Mouse (Mus musculus): ENCODE results near the gene 3110009E18Rik. TPM values are rescaled to one million over a fixed set of nuclear protein-coding genes. Genes with fewer than 3 reads are reported as not detected.

Gene 3110009E18Rik
- polyA plus RNA-seq, 1 experiment from 2014 or later: 20.7 TPM

GRCm38 (mm10) chr1:120112251-120113187 is 8.5 kb upstream of the 3110009E18Rik start:
- H3K27me3 ChIP-seq: no peaks in the 10 kb centered on the region
- no peaks in the 10 kb centered on the region for H3K4me1 ChIP-seq (replicated peaks)
- H3K9me3 ChIP-seq: no peaks in the 10 kb centered on the region
- WGBS: 89% methylated on average over 12 of the region's 12 CpGs
- ATAC-seq: no peak
- no peak overlapping the region for H3K9ac ChIP-seq (replicated peaks)
- H3K4me3 ChIP-seq (replicated peaks): no peak overlapping the region
- peaks cover 43% of the 10 kb centered on the region for H3K36me3 ChIP-seq
- no peak overlapping the region for H3K27ac ChIP-seq
- no peak overlapping the region for H3K4me2 ChIP-seq (replicated peaks)

DNA sequence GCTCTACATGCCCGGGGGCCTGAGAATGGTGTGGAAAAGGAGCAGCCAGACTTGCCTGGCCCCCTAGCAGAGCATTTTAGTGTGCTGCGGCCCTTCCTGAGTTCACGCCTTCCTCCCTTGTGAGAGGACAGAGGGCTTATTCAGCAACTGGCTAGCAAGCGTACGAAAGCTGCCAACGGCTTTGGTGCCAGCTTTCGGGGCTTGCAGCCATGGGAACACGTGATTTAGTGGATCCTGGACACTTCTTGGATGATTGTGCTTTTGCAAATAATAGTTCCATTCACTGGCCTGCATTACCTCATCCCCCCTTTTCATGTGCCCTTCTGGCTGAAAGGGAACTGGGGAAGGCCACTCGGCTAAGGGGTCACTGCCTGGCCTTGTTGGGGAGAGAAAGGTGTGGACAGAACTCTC is 5.3 kb upstream of the 3110009E18Rik start:
- peak; percentile 51 for ATAC-seq
- H3K9ac ChIP-seq (replicated peaks): no peak overlapping the region
- 80% methylated on average over 9 of the region's 9 CpGs for WGBS

DNA sequence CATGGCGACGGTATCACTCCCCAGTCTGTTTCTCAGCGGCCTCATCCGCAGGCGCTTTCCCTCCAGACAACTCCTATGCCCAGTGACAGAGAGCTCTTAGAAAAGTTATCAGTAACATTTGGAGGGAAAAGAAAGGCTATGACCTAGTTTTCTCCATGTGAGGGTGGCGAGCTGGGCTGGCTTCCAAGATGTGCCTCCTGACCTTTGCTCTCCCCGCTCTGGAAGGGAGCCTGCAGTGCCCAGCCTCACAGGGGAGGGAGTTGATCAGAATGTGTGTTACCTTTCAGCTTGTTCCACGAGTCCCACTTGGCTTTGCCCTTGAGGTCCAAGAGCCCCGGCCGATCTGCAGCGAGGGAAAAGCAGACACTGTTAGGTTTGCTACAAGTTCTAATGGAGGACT is 4.9 kb upstream of the 3110009E18Rik start:
- ATAC-seq: no peak
- peaks cover 43% of the 10 kb centered on the region for H3K36me3 ChIP-seq

More for the DNA sequence above, 5.3 kb upstream of the 3110009E18Rik start:
- H3K4me3 ChIP-seq (replicated peaks): no peak overlapping the region
- H3K4me1 ChIP-seq (replicated peaks): peaks cover 27% of the 10 kb centered on the region
- H3K4me2 ChIP-seq (replicated peaks): no peak overlapping the region
- peak overlapping the region; percentile 51 for H3K27ac ChIP-seq
- H3K27me3 ChIP-seq: no peaks in the 10 kb centered on the region
- H3K9me3 ChIP-seq: no peaks in the 10 kb centered on the region
- H3K36me3 ChIP-seq: peaks cover 43% of the 10 kb centered on the region

GRCm38 (mm10) chr1:120118854-120119253 is 2.1 kb upstream of the 3110009E18Rik start:
- no peak overlapping the region for H3K27ac ChIP-seq
- peaks cover 36% of the 10 kb centered on the region for H3K4me1 ChIP-seq (replicated peaks)
- 94% methylated on average over 2 of the region's 2 CpGs for WGBS
- peaks cover 25% of the 10 kb centered on the region for H3K36me3 ChIP-seq
- H3K4me2 ChIP-seq (replicated peaks): peak overlapping the region; percentile 85
- H3K9me3 ChIP-seq: no peaks in the 10 kb centered on the region
- H3K4me3 ChIP-seq (replicated peaks): no peak overlapping the region; the same call in 1 of the 2 replicates
- no peak for ATAC-seq
- H3K9ac ChIP-seq (replicated peaks): peak overlapping the region; percentile 80; the same call in 1 of the 2 replicates
- H3K27me3 ChIP-seq: no peaks in the 10 kb centered on the region

More for the DNA sequence above, 4.9 kb upstream of the 3110009E18Rik start:
- Histone ChIP-seq H3K27me3 (no peaks in the 10 kb centered on the region), H3K4me3 (replicated peaks) (no peak overlapping the region), H3K4me2 (replicated peaks) (no peak overlapping the region), H3K9me3 (no peaks in the 10 kb centered on the region), H3K27ac (peak overlapping the region; percentile 51), H3K4me1 (replicated peaks) (peaks cover 27% of the 10 kb centered on the region), H3K9ac (replicated peaks) (no peak overlapping the region)
- 85% methylated on average over 11 of the region's 11 CpGs for WGBS

DNA sequence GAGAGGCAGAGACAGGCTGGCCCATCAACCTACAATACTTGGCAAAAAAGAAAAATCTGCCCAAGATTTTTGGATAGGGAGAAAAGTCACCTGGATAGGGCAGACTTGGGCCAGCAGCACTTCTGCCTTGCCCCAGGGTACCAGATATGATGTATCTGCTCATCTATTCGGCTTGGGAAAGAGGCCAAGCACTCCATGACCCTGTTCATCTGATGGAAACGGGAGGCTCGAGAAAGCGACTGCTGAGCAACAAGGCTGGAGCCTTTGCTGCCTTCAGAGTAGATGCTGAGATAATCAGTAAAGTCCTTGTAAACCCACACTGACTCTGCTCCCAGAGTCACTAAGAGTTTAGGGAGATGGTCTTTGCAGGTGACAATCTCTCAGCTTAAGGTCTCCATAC is 1.6 kb upstream of the 3110009E18Rik start:
- H3K27ac ChIP-seq: no peak overlapping the region
- H3K27me3 ChIP-seq: no peaks in the 10 kb centered on the region
- peaks cover 21% of the 10 kb centered on the region for H3K36me3 ChIP-seq
- H3K4me3 ChIP-seq (replicated peaks): peak overlapping the region; percentile 63
- 93% methylated on average over 4 of the region's 4 CpGs for WGBS
- peak overlapping the region; percentile 85 for H3K4me2 ChIP-seq (replicated peaks)
- H3K9ac ChIP-seq (replicated peaks): peak overlapping the region; percentile 80
- H3K4me1 ChIP-seq (replicated peaks): peaks cover 36% of the 10 kb centered on the region
- no peaks in the 10 kb centered on the region for H3K9me3 ChIP-seq
- no peak for ATAC-seq

DNA sequence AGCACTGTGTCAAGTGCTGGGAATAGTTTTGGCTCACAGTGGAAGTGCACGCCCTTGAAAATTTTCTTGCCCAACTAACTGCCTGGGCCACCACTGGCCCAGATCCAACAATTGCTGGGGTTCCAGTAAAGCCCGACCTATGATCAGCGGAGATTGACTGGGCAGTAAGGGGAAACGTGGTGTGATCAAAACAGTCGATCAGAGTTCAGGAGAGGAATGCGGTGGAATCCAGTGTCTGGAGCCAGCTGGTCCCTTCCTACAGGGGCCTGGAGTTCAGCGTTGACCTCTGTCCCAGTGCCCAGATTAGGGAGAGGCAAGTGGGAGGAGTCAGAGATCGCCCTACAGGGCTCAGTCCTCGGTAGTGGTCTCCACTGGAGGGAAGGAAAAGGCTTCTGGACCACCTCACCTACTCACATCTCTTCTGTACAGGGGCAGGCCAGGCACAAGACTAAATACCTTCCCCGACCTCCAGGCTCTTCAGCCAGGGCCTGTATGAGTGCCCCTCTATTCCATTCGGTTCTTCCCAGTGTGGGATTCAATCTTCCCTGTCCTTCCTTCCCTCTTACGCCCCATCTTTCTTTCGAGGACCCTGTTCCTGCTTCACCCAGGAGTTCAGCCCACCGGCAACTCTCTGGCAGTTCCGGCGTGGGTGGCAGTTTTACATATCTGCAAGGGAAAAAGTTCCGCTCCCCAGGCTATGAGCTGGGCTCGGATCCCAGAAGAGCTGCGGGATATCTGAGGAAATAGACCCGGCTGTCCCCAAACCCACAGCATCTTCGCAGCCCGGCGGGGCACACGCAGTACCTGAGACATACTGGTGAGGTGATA is 632 bp upstream of the 3110009E18Rik start:
- Histone ChIP-seq H3K4me3 (replicated peaks) (peak overlapping the region; percentile 63), H3K9me3 (no peaks in the 10 kb centered on the region), H3K4me2 (replicated peaks) (peak overlapping the region; percentile 85), H3K4me1 (replicated peaks) (peaks cover 36% of the 10 kb centered on the region), H3K27ac (peak overlapping the region; percentile 90), H3K9ac (replicated peaks) (peak overlapping the region; percentile 80), H3K27me3 (no peaks in the 10 kb centered on the region), H3K36me3 (peaks cover 11% of the 10 kb centered on the region)
- ATAC-seq: peak; percentile 68
- WGBS: 6% methylated on average over 24 of the region's 24 CpGs

DNA sequence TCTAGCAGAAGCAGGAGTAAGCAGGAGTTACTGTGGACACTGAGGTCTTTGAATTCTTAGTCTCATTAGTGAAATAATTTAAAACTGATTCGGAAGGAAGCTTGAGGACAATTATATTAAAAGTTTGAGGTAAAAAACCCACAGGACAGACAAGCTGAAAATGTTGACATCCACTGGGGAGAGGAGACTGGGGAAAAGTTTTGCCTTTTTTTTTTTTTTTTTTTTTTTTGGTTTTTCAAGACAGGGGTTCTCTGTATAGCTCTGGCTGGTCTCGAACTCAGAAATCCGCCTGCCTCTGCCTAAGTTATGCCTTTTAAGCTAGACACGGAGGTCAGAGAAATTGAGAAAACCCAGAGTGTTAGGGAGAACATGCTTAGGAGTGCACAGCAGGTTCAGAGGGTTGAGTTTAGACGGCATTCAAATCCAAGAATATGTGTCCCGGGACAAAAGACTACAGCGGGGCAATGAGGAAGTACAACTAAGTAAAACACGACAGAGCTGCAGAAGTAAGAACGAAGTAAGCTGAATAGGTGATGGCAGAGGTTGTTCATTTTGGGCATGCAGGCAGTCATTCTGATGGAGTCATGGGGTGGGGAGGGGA is 1.0 kb downstream of the 3110009E18Rik start:
- Histone ChIP-seq H3K4me1 (replicated peaks) (peaks cover 36% of the 10 kb centered on the region), H3K36me3 (no peaks in the 10 kb centered on the region; the same call in 1 of the 2 replicates), H3K9ac (replicated peaks) (peak overlapping the region; percentile 67; the same call in 1 of the 2 replicates), H3K4me2 (replicated peaks) (peak overlapping the region; percentile 85), H3K4me3 (replicated peaks) (peak overlapping the region; percentile 63), H3K27me3 (no peaks in the 10 kb centered on the region), H3K9me3 (no peaks in the 10 kb centered on the region), H3K27ac (no peak overlapping the region)
- no peak for ATAC-seq
- 91% methylated on average over 9 of the region's 9 CpGs for WGBS

- no peak for ATAC-seq
- Histone ChIP-seq H3K27ac (no peak overlapping the region), H3K9ac (replicated peaks) (no peak overlapping the region), H3K9me3 (no peaks in the 10 kb centered on the region), H3K27me3 (no peaks in the 10 kb centered on the region), H3K4me2 (replicated peaks) (no peak overlapping the region), H3K36me3 (no peaks in the 10 kb centered on the region; the same call in 1 of the 2 replicates), H3K4me3 (replicated peaks) (no peak overlapping the region), H3K4me1 (replicated peaks) (peaks cover 35% of the 10 kb centered on the region)
- WGBS: 95% methylated on average over 8 of the region's 8 CpGs
Measured at GRCm38 (mm10) chr1:120122634-120123383, 1.8 kb downstream of the 3110009E18Rik start.

DNA sequence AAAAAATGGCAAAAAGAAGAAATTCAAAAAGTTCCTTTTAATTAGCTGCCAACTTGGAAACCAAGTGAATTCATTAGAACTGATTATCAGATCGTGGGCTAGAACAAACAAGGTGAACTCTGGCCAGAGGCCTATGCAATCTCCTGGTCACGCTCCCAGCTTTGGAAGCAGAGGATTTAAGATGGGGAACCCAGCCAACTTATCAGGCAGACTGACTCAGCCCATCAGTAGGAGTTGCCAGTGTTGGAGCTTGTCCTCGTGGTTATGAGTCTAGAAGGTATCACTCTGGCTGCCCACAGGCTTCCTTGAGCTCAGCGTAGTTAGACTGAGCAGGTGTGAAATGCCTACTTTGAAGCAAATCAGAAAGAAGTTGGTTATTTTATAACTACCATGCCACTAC is 3.9 kb downstream of the 3110009E18Rik start:
- H3K4me2 ChIP-seq (replicated peaks): no peak overlapping the region
- no peak for ATAC-seq
- no peaks in the 10 kb centered on the region for H3K27me3 ChIP-seq
- H3K4me1 ChIP-seq (replicated peaks): peaks cover 15% of the 10 kb centered on the region
- no peak overlapping the region for H3K9ac ChIP-seq (replicated peaks)
- H3K27ac ChIP-seq: no peak overlapping the region
- no peaks in the 10 kb centered on the region for H3K9me3 ChIP-seq
- no peaks in the 10 kb centered on the region for H3K36me3 ChIP-seq
- 84% methylated on average over 4 of the region's 4 CpGs for WGBS
- H3K4me3 ChIP-seq (replicated peaks): no peak overlapping the region

DNA sequence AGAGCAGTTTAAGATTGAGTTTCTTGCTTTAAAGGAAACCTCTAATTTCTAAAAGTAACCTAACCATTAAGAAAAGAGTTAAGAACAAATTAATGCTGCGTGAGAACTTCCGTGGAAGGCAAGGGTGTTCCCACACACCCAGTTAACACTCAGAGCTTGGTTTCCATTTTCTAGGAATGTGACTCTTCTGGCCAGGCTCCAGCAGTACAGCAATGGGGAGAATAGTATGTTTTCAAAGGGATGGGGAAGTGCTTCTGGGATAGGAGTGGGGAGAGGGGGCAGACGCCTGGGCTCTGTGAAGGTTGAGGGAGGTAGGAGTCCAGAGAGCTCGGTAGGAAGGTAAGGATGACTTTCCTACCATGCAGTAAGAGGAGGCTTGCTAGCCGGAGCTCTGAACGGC is 4.5 kb downstream of the 3110009E18Rik start:
- Histone ChIP-seq H3K9me3 (no peaks in the 10 kb centered on the region), H3K4me1 (replicated peaks) (peaks cover 8% of the 10 kb centered on the region), H3K9ac (replicated peaks) (no peak overlapping the region), H3K4me2 (replicated peaks) (no peak overlapping the region), H3K27ac (no peak overlapping the region), H3K4me3 (replicated peaks) (no peak overlapping the region), H3K36me3 (no peaks in the 10 kb centered on the region), H3K27me3 (no peaks in the 10 kb centered on the region)
- WGBS: 85% methylated on average over 6 of the region's 6 CpGs
- no peak for ATAC-seq

- H3K27me3 ChIP-seq: no peaks in the 10 kb centered on the region
- ATAC-seq: no peak
- H3K9ac ChIP-seq (replicated peaks): no peak overlapping the region
- H3K4me1 ChIP-seq (replicated peaks): peaks cover 8% of the 10 kb centered on the region
- whole genome bisulfite sequencing: 87% methylated on average over 9 of the region's 9 CpGs
- no peak overlapping the region for H3K4me3 ChIP-seq (replicated peaks)
- no peak overlapping the region for H3K27ac ChIP-seq
- H3K36me3 ChIP-seq: no peaks in the 10 kb centered on the region
- H3K9me3 ChIP-seq: no peaks in the 10 kb centered on the region
- no peak overlapping the region for H3K4me2 ChIP-seq (replicated peaks)
Measured at GRCm38 (mm10) chr1:120126318-120126717, 5.3 kb downstream of the 3110009E18Rik start.

Measured in midbrain, embryonic 13.5 days (tissue).